Mouse (Mus musculus): ENCODE measurements around the gene Acad8. TPM values are rescaled to one million over a fixed set of nuclear protein-coding genes. Genes with fewer than 3 reads are reported as not detected.

Acad8 gene
- polyA plus RNA-seq, 1 experiment from 2014 or later: 54.5 TPM

- 88% methylated on average over 9 of the region's 9 CpGs for WGBS
- no peak for ATAC-seq (ENCODE audit: insufficient number of reproducible peaks, insufficient read depth, low FRiP score, low TSS enrichment, low read depth)
- H3K9ac ChIP-seq: no peak overlapping the region
Measured at GRCm38 (mm10) chr9:26977754-26978153, 21.6 kb downstream of the Acad8 start.

GRCm38 (mm10) chr9:26947790-26948189 is 51.6 kb downstream of the Acad8 start:
- H3K27ac ChIP-seq: no peak overlapping the region
- no peak for ATAC-seq (ENCODE audit: insufficient number of reproducible peaks, insufficient read depth, low FRiP score, low TSS enrichment, low read depth)
- H3K36me3 ChIP-seq: no peaks in the 10 kb centered on the region
- H3K9me3 ChIP-seq: 0 out of 2 replicates have a peak, but pooled peaks cover 2% of the 10 kb centered on the region
- no peak overlapping the region for H3K4me2 ChIP-seq
- H3K4me1 ChIP-seq: no peaks in the 10 kb centered on the region
- no peak overlapping the region for H3K4me3 ChIP-seq
- 72% methylated on average over 2 of the region's 2 CpGs for WGBS
- H3K9ac ChIP-seq: no peak overlapping the region
- no peaks in the 10 kb centered on the region for H3K27me3 ChIP-seq

More at GRCm38 (mm10) chr9:26977754-26978153, 21.6 kb downstream of the Acad8 start:
- no peaks in the 10 kb centered on the region for H3K27me3 ChIP-seq
- H3K4me2 ChIP-seq: no peak overlapping the region
- H3K27ac ChIP-seq: no peak overlapping the region
- H3K9me3 ChIP-seq: no peaks in the 10 kb centered on the region
- H3K4me1 ChIP-seq: no peaks in the 10 kb centered on the region
- H3K36me3 ChIP-seq: peaks cover 62% of the 10 kb centered on the region
- no peak overlapping the region for H3K4me3 ChIP-seq

- H3K27me3 ChIP-seq: no peaks in the 10 kb centered on the region
- ATAC-seq (ENCODE audit: insufficient number of reproducible peaks, insufficient read depth, low FRiP score, low TSS enrichment, low read depth): no peak
- WGBS: 68% methylated on average over 3 of the region's 3 CpGs
- no peaks in the 10 kb centered on the region for H3K9me3 ChIP-seq
- no peak overlapping the region for H3K27ac ChIP-seq
- H3K36me3 ChIP-seq: no peaks in the 10 kb centered on the region
- H3K4me3 ChIP-seq: no peak overlapping the region
- no peaks in the 10 kb centered on the region for H3K4me1 ChIP-seq
- H3K4me2 ChIP-seq: no peak overlapping the region
- H3K9ac ChIP-seq: no peak overlapping the region
Measured at GRCm38 (mm10) chr9:26924146-26924545, 75.2 kb downstream of the Acad8 start.

Other genes with a start within 250 kb of the Acad8 start
- 3.7 and 6.5 TPM in 2 replicates for gene Glb1l2, start 193.1 kb downstream of the Acad8 start, polyA plus RNA-seq (2015; fragmentation: Nextera tagmentation; extraction: Ambion mirVana)
- not detected in 2 replicates for gene Glb1l3, start 138.7 kb downstream of the Acad8 start, polyA plus RNA-seq (2015; fragmentation: Nextera tagmentation; extraction: Ambion mirVana)
- gene Gm1110, start 76.5 kb downstream of the Acad8 start, polyA plus RNA-seq (2015; fragmentation: Nextera tagmentation; extraction: Ambion mirVana): not detected in 2 replicates
- gene Thyn1, start 144 bp upstream of the Acad8 start, polyA plus RNA-seq (2015; fragmentation: Nextera tagmentation; extraction: Ambion mirVana): 132 and 154 TPM in 2 replicates
- 36.1 and 40.4 TPM in 2 replicates for gene Vps26b, start 30.5 kb upstream of the Acad8 start, polyA plus RNA-seq (2015; fragmentation: Nextera tagmentation; extraction: Ambion mirVana)
- 27.2 and 28.9 TPM in 2 replicates for gene Ncapd3, start 30.6 kb upstream of the Acad8 start, polyA plus RNA-seq (2015; fragmentation: Nextera tagmentation; extraction: Ambion mirVana)
- gene Jam3, start 155.9 kb upstream of the Acad8 start, polyA plus RNA-seq (2015; fragmentation: Nextera tagmentation; extraction: Ambion mirVana): 94.7 and 97.8 TPM in 2 replicates

Data from embryonic facial prominence, embryonic 13.5 days (tissue).